Mouse (Mus musculus) layer of hippocampus, adult 9-10 months (tissue): ENCODE data around the gene Saysd1.
"Not testable (repeated sequence)": the region's sequence is repeated elsewhere in the genome, so short reads cannot be mapped to it uniquely, and the experiment has no call there.

Source experiments
- DNase-seq: peaks from one replicate; pipeline ENCODE4 v3.0.0; 2022; ENCODE audit warnings: low spot score

Saysd1 gene

GRCm38 (mm10) chr14:20039795-20040194 is 98.5 kb downstream of the Saysd1 start:
- DNase-seq: no peak

GRCm38 (mm10) chr14:20032738-20033116 is 105.6 kb downstream of the Saysd1 start:
- no peak for DNase-seq

GRCm38 (mm10) chr14:20032016-20032737 is 106.2 kb downstream of the Saysd1 start:
- no peak for DNase-seq

- no peak for DNase-seq
These were observed 108.7 kb downstream of the Saysd1 start for GRCm38 (mm10) chr14:20029606-20030005.

- DNase-seq: not testable (repeated sequence)
These were observed 110.9 kb downstream of the Saysd1 start for GRCm38 (mm10) chr14:20027475-20027874.
